Mouse (Mus musculus) G1E (cell line): ENCODE data around the gene Col25a1.

Experiments used
- CTCF ChIP-seq: IDR thresholded peaks from 2 replicates; pipeline ENCODE4 v1.5.1; 2012; ENCODE audit warnings: low read depth, low read length, inconsistent platforms, mixed read lengths
- GATA1 ChIP-seq: IDR thresholded peaks from 2 replicates; pipeline ENCODE4 v1.6.1; 2012; ENCODE audit warnings: borderline replicate concordance, low read length, inconsistent platforms, mixed read lengths
- GATA2 ChIP-seq: IDR thresholded peaks from 2 replicates; pipeline ENCODE4 v1.6.1; 2012; ENCODE audit warnings: low read depth, low read length, inconsistent platforms, borderline replicate concordance
- POLR2AphosphoS5 ChIP-seq: IDR thresholded peaks from 2 replicates; pipeline ENCODE4 v1.6.1; 2012; ENCODE audit warnings: low read depth, low read length, inconsistent platforms; ENCODE audit not compliant: insufficient replicate concordance
- TAL1 ChIP-seq: conservative IDR thresholded peaks from 2 replicates; pipeline ENCODE4 v1.6.1; 2012; ENCODE audit warnings: low read depth, low read length, inconsistent platforms, mixed read lengths

- TF ChIP-seq CTCF: no peak
- no peak for TF ChIP-seq GATA1
- TF ChIP-seq TAL1: no peak
- TF ChIP-seq POLR2AphosphoS5: no peak
- TF ChIP-seq GATA2: no peak
These were observed 111.5 kb downstream of the Col25a1 start for GRCm38 (mm10) chr3:130242647-130243296.
